Mouse (Mus musculus): ENCODE data around the gene Gpsm1. TPM values are rescaled to one million over a fixed set of nuclear protein-coding genes. Genes with fewer than 3 reads are reported as not detected.

The Gpsm1 gene
- total and polyA plus RNA-seq, 2 experiments from 2014 or later, result 155 to 330 TPM

DNA sequence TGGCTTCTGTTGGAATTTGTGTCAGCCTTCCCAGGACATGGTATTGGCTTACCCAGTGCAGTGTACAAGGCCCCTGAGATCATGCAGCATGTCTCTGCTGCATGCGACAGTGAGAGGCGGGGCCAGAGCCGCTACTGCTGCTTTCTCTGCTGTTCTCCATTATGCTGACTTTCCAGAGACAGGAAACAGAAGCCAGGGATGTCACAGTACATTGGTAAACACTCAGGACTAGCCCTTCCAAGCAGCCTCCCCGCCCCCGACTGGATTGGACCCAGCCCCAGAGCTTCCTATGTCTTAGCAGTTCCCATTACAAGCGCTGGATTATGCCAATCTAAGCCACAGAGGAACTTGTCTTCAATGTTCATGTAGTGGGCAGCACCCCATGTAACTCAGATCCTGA is 32.9 kb downstream of the Gpsm1 start:
- Histone ChIP-seq H3K4me1 (ENCODE audit: insufficient read depth, low read length) (peaks cover 14% of the 10 kb centered on the region), H3K27me3 (ENCODE audit: insufficient read depth, low read length) (no peaks in the 10 kb centered on the region), H3K4me2 (ENCODE audit: low read depth, low read length) (no peak overlapping the region), H3K4me3 (ENCODE audit: low read length) (no peak overlapping the region), H3K9me3 (ENCODE audit: low read length) (no peaks in the 10 kb centered on the region), H3K36me3 (ENCODE audit: insufficient read depth, low read length) (peaks cover 48% of the 10 kb centered on the region), H3K9ac (replicated peaks; ENCODE audit: low read length) (no peak overlapping the region), H3K27ac (0 out of 2 replicates have a peak overlapping the region, but pooled peaks have one; percentile 11)
- DNase-seq (ENCODE audit: low spot score) (no peak), ATAC-seq (no peak)
- TF ChIP-seq CTCF (IDR thresholded peaks at IDR 0.05; ENCODE audit: low read depth), result no peak
- WGBS, result 61% methylated on average over 6 of the region's 6 CpGs

DNA sequence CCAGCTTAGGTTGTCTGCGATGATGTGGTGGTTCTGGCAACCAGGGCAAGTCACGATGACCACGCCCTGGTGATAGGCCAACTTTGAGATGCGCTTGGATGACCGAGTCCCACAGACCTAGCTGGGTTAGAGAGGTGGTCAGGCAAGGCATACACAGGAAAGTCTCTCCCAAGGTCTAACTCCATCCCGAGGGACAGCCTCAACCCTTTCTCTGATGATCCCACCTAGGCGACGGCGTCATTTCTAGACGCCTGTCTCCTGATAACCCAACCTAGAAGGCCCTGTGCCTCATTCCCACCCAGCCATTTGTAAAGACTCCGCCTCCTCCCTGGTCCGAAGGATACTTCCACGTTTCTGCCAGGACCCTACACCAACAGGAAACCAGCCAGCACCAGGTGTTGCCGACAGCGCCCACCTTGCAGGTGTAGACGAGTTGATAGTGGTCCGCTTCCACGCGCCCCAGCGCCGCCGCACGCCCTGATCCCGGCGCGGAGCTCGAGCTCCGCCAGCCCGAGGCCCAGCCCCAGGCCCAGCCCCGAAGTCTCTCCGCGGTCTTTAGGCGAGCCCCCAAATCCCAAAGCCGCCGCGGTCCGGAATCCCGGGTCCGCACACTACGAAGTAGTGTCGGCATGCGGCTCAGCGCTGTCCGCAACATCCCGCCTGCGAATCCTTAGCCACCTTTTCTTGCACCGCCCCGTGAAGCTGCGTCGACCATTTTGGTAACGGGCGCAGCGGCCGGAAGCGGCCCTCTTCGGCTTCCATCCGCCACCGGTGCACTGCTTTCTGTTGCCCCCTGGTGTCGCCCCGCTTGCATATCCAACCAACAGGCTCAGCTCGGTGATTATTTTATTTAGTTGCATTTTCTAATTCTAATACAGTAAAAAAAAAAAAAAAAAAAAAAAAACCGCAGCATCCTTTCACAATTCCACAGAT is 36.3 kb downstream of the Gpsm1 start, which contains the start of gene Dnlz:
TSS of gene Dnlz (minus strand) at position 753 of the 933 bp plus-strand sequence.
- H3K9ac ChIP-seq (replicated peaks; ENCODE audit: low read length), result peak within 1 kb of the TSS; percentile 95
- H3K4me2 ChIP-seq (ENCODE audit: low read depth, low read length), result peak within 1 kb of the TSS; percentile 97
- DNase-seq (ENCODE audit: low spot score) (peak; percentile 97), ATAC-seq (peak; percentile 82)
- H3K4me3 ChIP-seq (ENCODE audit: low read length), result peak within 1 kb of the TSS; percentile 82
- peak within 1 kb of the TSS; percentile 91 for H3K27ac ChIP-seq
- H3K4me1 ChIP-seq (ENCODE audit: insufficient read depth, low read length), result peaks cover 20% of the 10 kb centered on the region
- 2% methylated on average over 62 of the region's 62 CpGs for WGBS
- peak; percentile 77 for TF ChIP-seq CTCF (IDR thresholded peaks at IDR 0.05; ENCODE audit: low read depth)
- H3K9me3 ChIP-seq (ENCODE audit: low read length), result no peaks in the 10 kb centered on the region
- peaks cover 18% of the 10 kb centered on the region for H3K36me3 ChIP-seq (ENCODE audit: insufficient read depth, low read length)
- H3K27me3 ChIP-seq (ENCODE audit: insufficient read depth, low read length), result no peaks in the 10 kb centered on the region

DNA sequence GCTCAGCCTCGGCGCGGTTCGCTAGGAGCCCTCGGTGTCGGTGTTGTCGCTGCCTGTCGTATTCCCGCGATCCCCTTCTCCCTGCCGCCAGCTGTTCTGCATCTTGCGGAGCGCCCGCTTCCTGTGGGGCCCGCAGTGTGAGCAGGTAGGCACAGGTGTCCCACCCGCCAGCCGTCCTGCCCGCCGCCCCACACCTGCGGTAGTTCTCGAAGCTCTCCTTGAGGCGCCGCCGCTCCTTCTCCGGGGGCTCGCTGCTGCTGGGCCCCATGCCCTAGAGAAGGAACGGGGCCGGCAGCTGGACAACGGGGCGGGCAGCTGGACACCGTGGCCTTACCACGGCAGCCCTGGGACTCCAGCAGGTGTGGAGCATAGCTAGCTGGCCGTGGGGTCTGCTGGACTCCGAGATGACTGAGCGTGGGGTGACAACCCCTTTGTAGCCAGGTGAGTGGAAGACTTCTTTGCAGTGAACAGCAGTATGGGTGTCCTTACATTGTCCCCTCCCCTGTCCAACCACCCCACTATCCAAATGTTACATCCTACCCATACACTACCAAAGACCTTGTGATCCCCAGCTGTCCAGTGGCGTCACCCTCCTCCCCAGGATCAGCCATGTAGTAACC is 37.1 kb downstream of the Gpsm1 start:
- Histone ChIP-seq H3K4me1 (ENCODE audit: insufficient read depth, low read length) (peaks cover 20% of the 10 kb centered on the region), H3K27ac (peak overlapping the region; percentile 91), H3K36me3 (ENCODE audit: insufficient read depth, low read length) (peaks cover 10% of the 10 kb centered on the region), H3K9me3 (ENCODE audit: low read length) (no peaks in the 10 kb centered on the region), H3K4me2 (ENCODE audit: low read depth, low read length) (peak overlapping the region; percentile 97), H3K27me3 (ENCODE audit: insufficient read depth, low read length) (no peaks in the 10 kb centered on the region), H3K4me3 (ENCODE audit: low read length) (peak overlapping the region; percentile 82), H3K9ac (replicated peaks; ENCODE audit: low read length) (peak overlapping the region; percentile 95)
- 2% methylated on average over 36 of the region's 36 CpGs for WGBS
- TF ChIP-seq CTCF (IDR thresholded peaks at IDR 0.05; ENCODE audit: low read depth), result no peak
- peak; percentile 24 for ATAC-seq
- no peak for DNase-seq (ENCODE audit: low spot score)

DNA sequence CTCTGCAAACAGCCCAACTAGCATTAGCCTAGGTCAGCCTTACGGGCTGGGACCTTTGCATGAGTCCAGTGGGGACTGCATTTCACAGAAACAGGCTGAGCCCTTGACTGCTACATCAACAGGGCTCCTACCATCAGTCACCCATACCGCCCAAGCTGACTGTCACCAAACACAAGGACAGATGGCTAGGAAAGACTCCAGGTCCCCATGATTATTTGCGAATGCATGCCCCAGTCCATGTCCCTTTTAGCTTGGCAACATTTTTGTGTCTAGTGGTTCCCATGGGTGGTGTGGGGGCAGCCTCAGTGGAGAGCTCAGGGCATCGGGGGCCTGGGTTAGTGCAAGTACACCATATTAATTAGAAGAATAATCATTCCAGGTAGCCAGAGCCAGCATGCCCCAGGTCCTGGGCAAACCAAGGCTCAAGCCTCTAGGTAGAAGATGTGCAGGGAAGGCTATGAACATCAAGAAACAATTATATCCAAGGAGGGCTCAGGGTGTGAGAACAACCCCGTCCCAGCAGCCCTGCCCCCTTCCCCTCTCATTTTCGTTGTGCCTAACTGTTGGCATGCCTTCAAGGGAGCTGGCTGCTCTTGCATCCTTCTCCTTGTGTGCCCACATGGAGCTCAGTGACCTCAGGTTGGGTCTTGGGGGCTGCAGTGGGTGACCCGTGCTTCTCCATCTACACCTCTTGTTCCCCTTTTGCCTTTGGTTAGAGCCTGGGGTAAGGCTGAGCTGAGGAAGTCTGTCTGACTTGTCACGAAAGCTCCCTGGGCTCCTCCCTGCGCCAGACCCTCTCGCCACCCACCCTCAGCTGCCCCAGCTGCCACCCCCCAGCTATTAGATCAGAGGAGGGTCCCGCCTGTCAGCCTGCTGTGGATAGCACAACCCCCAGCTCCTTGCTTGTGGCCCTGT is 38.0 kb downstream of the Gpsm1 start:
- no peak for TF ChIP-seq CTCF (IDR thresholded peaks at IDR 0.05; ENCODE audit: low read depth)
- Histone ChIP-seq H3K4me1 (ENCODE audit: insufficient read depth, low read length) (peaks cover 20% of the 10 kb centered on the region), H3K4me3 (ENCODE audit: low read length) (peak overlapping the region; percentile 82), H3K4me2 (ENCODE audit: low read depth, low read length) (peak overlapping the region; percentile 97), H3K27ac (0 out of 2 replicates have a peak overlapping the region, but pooled peaks have one; percentile 91), H3K9me3 (ENCODE audit: low read length) (no peaks in the 10 kb centered on the region), H3K36me3 (ENCODE audit: insufficient read depth, low read length) (peaks cover 8% of the 10 kb centered on the region), H3K9ac (replicated peaks; ENCODE audit: low read length) (peak overlapping the region; percentile 95; the same call in 1 of the 2 replicates), H3K27me3 (ENCODE audit: insufficient read depth, low read length) (no peaks in the 10 kb centered on the region)
- DNase-seq (ENCODE audit: low spot score) (no peak), ATAC-seq (no peak)
- WGBS, result 85% methylated on average over 11 of the region's 11 CpGs

DNA sequence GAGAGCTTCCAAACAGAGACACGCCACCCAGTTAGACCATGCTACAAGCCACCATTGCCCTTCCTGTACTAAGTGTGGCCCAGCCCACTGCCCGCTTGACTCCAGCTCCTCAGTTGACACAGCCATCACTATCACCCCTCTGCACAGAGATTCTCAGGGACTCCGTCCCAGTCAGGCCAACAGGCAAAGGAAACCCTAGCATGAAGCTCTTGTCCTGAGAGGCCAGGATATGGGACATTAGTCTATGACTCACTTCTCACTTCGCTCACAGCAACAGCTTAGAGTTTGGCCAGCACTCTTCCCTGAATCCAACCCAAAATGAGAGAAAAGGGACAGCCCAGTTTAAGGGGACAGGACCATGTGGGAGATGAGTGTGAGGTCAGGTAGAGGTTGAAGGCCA is 39.1 kb downstream of the Gpsm1 start:
- Histone ChIP-seq H3K27ac (no peak overlapping the region), H3K9ac (replicated peaks; ENCODE audit: low read length) (no peak overlapping the region), H3K36me3 (ENCODE audit: insufficient read depth, low read length) (peaks cover under 1% of the 10 kb centered on the region; the same call in 1 of the 2 replicates), H3K4me1 (ENCODE audit: insufficient read depth, low read length) (peaks cover 20% of the 10 kb centered on the region), H3K27me3 (ENCODE audit: insufficient read depth, low read length) (no peaks in the 10 kb centered on the region), H3K4me3 (ENCODE audit: low read length) (no peak overlapping the region), H3K9me3 (ENCODE audit: low read length) (no peaks in the 10 kb centered on the region), H3K4me2 (ENCODE audit: low read depth, low read length) (no peak overlapping the region)
- ATAC-seq (no peak), DNase-seq (ENCODE audit: low spot score) (no peak)
- no peak for TF ChIP-seq CTCF (IDR thresholded peaks at IDR 0.05; ENCODE audit: low read depth)
- 94% methylated on average over 4 of the region's 4 CpGs for WGBS

DNA sequence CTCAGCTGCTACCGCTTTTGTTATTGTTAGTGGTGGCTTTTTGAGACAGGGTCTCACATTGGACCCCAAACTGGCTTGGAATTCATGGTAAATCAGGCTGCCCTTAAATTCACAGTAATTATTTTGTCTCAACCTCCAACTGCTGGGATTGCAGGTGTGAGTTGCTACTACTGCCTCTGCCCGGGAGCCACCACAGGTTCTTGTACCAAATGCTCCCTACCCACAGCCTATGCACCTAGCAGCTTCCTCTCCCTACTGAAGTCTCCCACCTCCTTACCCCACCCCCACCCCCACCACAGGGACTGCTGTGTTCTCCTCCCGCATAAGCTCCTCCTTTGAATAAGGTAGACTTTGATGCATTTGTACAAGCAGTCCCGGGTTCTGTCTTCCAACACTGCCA is 40.9 kb downstream of the Gpsm1 start:
- Histone ChIP-seq H3K9ac (replicated peaks; ENCODE audit: low read length) (no peak overlapping the region), H3K4me3 (ENCODE audit: low read length) (no peak overlapping the region), H3K9me3 (ENCODE audit: low read length) (no peaks in the 10 kb centered on the region), H3K4me2 (ENCODE audit: low read depth, low read length) (no peak overlapping the region), H3K27me3 (ENCODE audit: insufficient read depth, low read length) (no peaks in the 10 kb centered on the region), H3K4me1 (ENCODE audit: insufficient read depth, low read length) (peaks cover 13% of the 10 kb centered on the region), H3K36me3 (ENCODE audit: insufficient read depth, low read length) (no peaks in the 10 kb centered on the region), H3K27ac (no peak overlapping the region)
- 84% methylated on average over 4 of the region's 4 CpGs for WGBS
- TF ChIP-seq CTCF (IDR thresholded peaks at IDR 0.05; ENCODE audit: low read depth), result no peak
- no peak for ATAC-seq
- DNase-seq (ENCODE audit: low spot score), result no peak
